Mouse (Mus musculus): ENCODE measurements around the gene Ago3.

DNA sequence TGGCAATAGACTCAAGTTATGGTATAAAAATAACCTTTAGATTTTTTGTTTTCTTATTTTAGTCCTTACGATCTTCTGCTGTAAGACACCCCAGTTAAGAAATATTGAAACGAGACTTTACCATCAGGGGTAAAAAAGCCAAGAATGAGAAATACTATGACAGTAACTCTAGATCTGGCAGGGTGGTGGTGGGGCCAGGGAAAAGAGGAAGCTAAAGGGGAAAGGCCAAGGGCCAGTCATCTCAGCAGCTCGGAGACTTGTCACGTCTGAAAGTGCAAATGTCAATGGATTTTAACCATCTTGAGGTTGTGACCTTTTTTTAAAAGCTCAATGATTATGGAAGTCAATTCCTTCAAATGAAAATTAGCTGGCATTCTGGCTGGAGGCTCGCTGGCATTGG is 8.9 kb upstream of the Ago3 start:
- TF ChIP-seq MAFK (IDR thresholded peaks at IDR 0.05; ENCODE audit: borderline replicate concordance, low read depth, low read length) (no peak), NELFE (IDR thresholded peaks at IDR 0.05; ENCODE audit: low read depth, low read length) (no peak), CHD1 (IDR thresholded peaks at IDR 0.05; ENCODE audit: low read depth, low read length) (no peak), CTCF (IDR thresholded peaks at IDR 0.05 in 2 of 3, conservative IDR thresholded peaks at IDR 0.05 in 1 of 3; ENCODE audit: control insufficient read depth in 1 of 3, insufficient read depth in 1 of 3, low read depth in 2 of 3, low read length in 3 of 3, poor library complexity in 1 of 3, severe bottlenecking in 1 of 3) (no peak), TCF12 (IDR thresholded peaks at IDR 0.05; ENCODE audit: low read depth, low read length) (no peak), MYC (IDR thresholded peaks at IDR 0.05; ENCODE audit: low read depth, low read length) (no peak), TBP (IDR thresholded peaks at IDR 0.05; ENCODE audit: low read depth, low read length) (no peak), POLR2A (IDR thresholded peaks at IDR 0.05; ENCODE audit: control insufficient read depth in 1 of 2, insufficient read depth in 1 of 2, low read depth in 1 of 2, low read length in 2 of 2, poor library complexity in 1 of 2) (no peak), CHD2 (IDR thresholded peaks at IDR 0.05; ENCODE audit: low read length) (no peak), POLR2AphosphoS2 (IDR thresholded peaks at IDR 0.05; ENCODE audit: low read length) (no peak), KAT2A (conservative IDR thresholded peaks at IDR 0.05; ENCODE audit: low read depth, low read length) (no peak), EP300 (IDR thresholded peaks at IDR 0.05; ENCODE audit: low read depth in 1 of 2, low read length in 2 of 2) (no peak), ZKSCAN1 (IDR thresholded peaks at IDR 0.05; ENCODE audit: low read depth, low read length) (no peak), NRF1 (IDR thresholded peaks at IDR 0.05; ENCODE audit: insufficient read depth, low read depth, low read length, poor library complexity, severe bottlenecking) (no peak)

Data from MEL (cell line).